Mouse (Mus musculus) brain, embryonic 14.5 days (tissue): ENCODE measurements around the gene Abcg4.

Source experiments
- CTCF ChIP-seq: fragments of 200-500 bp; IDR thresholded peaks from 2 replicates; pipeline ENCODE4 v1.5.1; 2012; ENCODE audit warnings: inconsistent platforms, mild to moderate bottlenecking, moderate library complexity, borderline replicate concordance; ENCODE audit not compliant: insufficient read depth, insufficient read length; ENCODE audit errors: extremely low read depth
- POLR2A ChIP-seq: fragments of 200-500 bp; IDR thresholded peaks from 2 replicates; pipeline ENCODE4 v1.6.1; 2012; ENCODE audit warnings: mild to moderate bottlenecking, inconsistent platforms, borderline replicate concordance; ENCODE audit not compliant: poor library complexity, insufficient read depth, insufficient read length, severe bottlenecking; ENCODE audit errors: extremely low read depth

- TF ChIP-seq CTCF (no peak), POLR2A (no peak)
Observed at GRCm38 (mm10) chr9:44325768-44326370, 37.5 kb upstream of the Abcg4 start, which contains the start of gene Dpagt1.
